Mouse (Mus musculus) adrenal gland, postnatal 4 days (tissue): ENCODE data around the gene Acot5. TPM values are rescaled to one million over a fixed set of nuclear protein-coding genes. Genes with fewer than 3 reads are reported as not detected.
"Not testable (repeated sequence)": the region's sequence is repeated elsewhere in the genome, so short reads cannot be mapped to it uniquely, and the experiment has no call there.

ENCODE experiments used
- DNase-seq, 2 experiments: peaks; one replicate each; pipeline ENCODE4 v3.0.0; 2021 to 2022; ENCODE audit warnings: low spot score in 2 of 2, mixed read lengths in 2 of 2
- total RNA-seq, 2 experiments: library from RNA; stranded (reverse); gene quantifications; 2 replicates each; pipeline ENCODE4 v1.2.3; 2021

Acot5 gene
- total RNA-seq, 2 experiments from 2014 or later, result 0.25 TPM

DNA sequence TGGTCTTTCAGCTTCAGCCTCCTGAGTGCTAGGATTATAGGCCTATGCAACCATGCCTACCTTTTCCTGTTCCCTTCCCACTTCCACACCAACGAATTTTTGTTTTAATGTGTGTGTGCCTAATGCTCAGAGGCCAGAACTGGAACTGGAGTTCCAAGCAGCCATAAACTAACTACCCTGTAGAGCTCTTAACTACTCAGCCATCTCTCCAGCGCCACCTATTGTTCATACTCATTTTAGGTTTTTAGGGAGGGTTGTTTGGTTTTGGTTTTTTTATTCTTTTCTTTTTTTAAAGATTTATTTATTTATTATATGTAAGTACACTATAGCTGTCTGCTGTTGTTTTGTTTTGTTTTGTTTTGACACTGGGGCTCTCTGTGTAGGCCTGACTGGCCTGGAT lies 8.2 kb upstream of the Acot5 start:
- no peak for DNase-seq

DNA sequence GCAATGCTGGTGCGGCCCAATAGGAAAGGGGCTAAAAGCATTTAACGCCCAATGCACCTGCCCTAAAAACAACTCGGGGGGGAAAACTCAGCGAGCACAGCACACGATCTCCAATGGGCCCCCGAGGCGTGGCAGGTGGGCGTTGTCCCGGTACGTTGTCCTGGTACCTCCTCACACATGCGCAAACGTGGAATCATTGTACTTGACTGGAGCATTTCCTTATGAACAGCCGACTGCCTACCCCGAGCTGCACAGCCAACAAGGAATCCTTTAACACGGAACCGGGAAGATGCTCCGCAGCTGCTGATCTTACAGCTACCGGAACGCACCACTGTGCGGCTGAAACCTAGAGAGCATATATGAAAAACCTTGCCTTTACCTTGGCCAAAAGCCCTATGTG lies 6.8 kb upstream of the Acot5 start:
- no peak for DNase-seq

DNA sequence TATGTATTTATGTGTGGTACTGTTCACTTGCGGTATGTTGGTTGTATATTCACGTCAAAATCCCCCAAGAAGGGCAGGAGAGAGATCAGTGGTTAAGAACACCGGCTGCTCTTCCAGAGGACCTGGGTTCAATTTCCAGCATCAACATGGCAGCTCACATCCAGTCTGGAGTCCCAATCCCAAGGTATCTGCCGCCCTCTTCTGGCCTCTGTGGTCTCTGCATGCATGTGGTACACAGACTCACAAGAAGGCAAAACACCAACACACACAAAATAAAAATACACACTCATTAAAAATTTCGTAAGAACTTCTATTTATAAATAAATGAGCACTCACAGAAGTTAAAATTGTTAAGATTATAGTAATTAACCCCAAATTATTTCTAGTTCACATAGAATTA lies 5.9 kb upstream of the Acot5 start:
- no peak for DNase-seq

DNA sequence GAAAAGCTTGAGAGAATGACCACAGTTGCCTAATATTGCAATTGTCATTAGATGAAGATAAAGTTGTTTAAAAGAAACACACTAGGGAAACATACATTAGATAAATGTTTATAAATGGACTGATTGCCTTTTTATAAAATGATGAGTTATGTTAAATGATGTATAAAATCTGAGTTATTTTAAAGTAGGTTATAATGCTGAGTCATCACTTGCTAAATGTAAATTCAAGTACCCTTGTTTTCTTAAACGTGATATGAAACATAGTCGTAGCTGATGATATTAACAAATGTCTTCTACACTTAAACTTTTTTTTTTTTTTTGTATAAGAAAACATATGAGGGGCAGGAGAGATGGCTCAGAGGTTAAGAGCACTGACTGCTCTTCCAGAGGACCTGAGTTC lies 5.3 kb upstream of the Acot5 start:
- DNase-seq, result no peak

DNA sequence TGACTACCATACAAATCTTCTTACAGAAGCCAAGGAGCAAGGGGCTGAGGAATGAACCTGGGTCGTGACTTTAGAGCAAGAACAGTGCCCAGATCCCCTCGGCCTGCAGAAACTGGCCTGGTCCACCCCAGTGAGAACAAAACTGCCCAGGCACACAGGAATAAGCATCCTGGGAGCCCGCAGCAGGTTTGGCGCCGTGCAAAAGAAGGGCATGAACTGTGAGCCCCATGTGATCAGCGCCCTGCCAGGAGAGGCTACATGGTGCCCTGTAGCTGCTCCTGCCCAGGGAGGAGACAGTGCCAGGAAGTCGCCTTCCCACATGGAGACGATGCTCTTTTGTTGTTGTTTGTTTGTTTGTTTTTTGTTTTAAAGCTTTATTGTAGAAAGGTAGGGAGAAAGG lies 4.5 kb upstream of the Acot5 start:
- DNase-seq, result no peak

DNA sequence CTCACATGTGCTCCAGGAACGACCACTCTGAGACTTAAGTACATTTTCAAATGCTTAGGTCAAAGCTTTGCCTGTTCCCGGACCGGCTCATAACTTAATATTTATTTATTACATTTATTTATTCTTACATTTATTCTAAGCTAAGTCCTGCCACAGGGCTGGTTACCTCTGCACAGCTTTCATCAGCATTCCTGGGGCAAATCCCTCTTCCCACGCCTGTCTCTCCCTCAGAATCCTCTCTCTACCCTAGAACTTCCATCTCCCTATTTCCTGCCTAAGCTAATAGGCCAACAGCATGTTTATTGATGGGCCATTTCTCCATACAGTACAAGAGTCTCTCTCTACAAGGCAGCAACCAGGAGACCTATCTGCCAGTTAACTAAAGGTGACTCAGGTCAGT lies 1.4 kb upstream of the Acot5 start:
- no peak for DNase-seq

DNA sequence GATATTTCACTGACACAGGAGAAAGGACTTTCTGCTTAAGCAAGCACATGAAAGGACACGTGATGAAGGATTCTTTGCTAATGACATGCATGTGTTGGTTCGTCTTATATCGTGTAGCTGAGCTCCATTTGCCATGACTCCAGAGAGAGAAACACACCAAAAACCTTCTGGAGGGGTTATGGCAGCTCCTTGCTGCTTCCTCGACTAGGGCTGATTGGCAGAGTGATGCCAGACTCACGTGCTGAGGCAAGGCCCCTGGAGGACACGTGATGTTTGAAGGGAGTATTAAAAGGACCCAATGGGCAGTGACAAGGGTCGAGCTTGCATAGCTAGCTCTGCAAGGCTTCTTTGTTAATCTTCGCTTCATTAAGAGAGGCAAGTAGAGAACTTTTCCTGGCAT lies 829 bp upstream of the Acot5 start:
- DNase-seq, result no peak

DNA sequence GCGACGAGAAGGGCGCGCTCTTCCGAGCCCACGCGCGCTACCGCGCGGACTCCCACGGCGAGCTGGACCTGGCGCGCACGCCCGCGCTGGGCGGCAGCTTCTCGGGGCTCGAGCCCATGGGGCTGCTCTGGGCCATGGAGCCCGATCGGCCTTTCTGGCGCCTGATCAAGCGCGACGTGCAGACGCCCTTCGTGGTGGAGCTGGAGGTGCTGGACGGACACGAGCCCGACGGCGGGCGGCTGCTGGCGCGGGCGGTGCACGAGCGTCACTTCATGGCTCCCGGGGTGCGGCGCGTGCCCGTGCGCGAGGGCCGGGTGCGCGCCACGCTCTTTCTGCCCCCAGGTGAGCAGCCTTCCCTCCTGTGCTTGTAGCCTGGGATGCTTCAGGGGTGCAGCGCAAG lies 457 bp downstream of the Acot5 start:
- not testable (repeated sequence) for DNase-seq

DNA sequence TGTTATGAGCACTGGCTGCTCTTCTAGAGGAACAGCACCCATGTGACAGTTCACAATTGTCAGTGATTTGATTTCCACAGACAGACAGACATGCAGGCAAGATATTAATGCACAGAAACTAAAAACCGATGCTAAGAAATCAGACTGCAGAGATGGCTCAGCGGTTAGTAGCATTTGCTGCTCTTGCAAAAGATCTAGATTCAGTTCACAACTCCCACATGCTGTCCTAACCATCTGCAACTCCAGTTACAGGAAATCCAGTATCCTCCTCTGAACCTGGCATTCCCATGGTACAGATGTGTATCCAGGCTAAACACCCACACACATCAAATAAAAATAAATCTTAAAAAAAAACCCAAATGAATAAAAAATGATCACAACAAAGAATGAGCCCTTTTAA lies 2.6 kb downstream of the Acot5 start:
- DNase-seq, result no peak

DNA sequence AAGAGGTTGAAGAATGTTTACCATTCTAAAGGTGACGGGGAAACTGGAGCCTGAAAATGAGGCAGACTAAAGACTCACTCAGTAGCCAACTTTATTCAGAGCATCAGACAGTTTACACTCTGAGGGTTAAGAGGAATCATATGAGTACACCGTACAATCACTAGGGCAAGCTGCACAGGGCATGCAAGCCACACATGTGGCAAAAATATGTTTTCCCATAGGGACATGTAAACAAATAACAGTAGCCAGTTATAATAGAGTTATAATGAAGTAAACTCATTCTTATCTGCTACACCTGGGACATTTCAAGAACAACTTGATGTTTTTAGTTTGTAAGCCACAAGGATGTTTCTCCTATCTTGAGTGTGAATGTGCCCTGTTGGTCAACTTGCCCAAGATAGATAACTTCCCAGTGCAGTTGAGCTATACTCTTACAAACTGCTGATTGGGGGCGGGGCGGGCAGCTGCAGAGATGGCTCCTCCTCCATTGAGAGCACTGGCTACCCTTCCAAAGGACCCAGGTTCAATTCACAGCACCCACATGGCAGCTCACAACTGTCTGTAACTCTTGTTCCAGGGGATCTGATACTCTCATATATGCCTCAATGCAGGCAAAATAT lies 8.4 kb downstream of the Acot5 start:
- DNase-seq, result no peak

DNA sequence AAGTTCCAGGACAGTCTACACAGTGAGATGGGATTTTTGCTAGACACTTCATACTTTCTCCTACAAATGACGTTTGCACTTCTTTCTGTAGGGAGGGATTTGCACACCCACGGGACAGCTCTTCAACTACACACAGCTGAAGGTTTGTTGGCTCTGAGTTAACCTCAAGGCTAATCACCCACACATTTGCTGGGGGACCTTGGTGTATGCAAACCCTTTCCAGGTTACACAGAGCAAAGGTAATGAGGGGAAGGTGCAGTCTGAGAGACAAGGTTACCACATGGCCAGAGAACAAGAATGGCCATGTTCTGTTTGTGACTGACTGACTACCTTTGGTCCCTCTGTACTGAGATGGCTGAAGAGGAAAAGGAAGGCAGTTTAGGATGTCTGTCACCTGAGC lies 14.7 kb downstream of the Acot5 start:
- DNase-seq, result no peak

DNA sequence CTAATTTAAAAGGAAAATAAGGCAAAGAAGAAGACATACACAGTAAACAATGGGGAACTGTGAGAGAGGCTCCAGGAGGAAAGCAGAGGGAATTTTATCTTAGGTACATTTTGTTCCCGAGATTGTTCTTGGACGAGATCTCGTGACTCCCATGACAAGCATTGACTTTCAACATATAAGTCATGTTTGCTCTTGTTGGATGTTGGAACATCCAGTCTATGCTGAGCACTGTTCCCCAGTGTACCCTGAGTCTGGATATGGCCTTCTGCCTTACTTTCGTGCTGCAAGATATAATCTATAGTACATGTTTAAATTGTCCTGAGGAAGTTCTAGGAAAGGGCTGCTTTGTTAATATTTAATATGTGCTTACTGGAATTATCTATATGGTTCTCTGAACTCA lies 15.5 kb downstream of the Acot5 start:
- no peak for DNase-seq

DNA sequence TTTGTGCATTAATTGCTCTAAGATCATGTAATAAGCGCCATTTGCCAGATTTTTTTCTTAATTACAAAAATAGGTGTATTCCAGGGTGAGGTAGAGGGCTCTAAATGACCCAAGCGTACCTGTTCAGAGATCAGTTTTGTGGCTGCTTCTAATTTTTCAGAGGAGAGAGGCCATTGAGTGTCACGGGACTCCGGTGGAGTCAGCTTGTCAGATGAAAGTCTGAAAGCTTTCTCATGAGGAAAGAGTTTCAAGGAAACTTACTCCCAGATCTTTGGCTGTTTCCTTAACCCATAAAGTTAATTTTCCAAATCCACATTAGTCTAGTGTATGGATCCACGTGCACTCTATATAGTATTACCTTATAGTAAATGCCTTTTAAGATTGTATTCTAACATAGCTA lies 25.5 kb downstream of the Acot5 start:
- not testable (repeated sequence) for DNase-seq

DNA sequence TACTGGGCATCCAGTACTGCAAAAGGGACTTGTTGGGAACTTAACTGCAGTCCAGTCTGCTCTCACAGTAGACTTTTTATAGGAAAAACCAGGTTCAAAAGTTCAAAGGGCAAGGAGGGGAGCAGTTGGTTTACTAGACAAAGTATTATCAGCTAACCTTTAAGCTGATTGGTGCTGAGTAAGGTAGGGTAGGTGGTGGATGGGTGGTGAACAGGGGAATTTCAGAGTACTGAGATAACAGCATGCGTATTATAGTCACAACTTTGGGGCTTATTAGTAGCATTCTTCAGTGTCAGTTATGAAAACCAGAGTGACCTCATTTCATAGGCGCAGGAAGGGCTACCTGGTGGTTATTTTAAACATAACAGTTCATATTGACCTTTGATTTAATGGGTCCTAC lies 30.5 kb downstream of the Acot5 start:
- no peak for DNase-seq

DNA sequence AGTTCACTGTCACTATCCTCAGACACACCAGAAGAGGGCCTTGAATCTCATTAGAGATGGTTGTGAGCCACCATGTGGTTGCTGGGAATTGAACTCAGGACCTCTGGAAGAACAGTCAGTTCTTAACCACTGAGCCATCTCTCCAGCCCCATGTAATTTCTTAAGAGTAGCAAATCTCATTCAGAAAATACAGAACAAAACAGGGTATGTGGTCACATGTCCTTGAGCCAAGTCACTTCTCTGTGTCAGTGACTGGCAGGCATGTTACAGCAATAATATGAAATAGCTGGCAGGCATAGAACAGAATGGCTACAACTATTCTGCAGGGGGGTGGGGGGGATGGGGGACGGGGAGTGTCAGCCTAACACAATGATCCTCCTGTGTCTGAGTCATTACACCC lies 30.9 kb downstream of the Acot5 start:
- DNase-seq, result no peak

DNA sequence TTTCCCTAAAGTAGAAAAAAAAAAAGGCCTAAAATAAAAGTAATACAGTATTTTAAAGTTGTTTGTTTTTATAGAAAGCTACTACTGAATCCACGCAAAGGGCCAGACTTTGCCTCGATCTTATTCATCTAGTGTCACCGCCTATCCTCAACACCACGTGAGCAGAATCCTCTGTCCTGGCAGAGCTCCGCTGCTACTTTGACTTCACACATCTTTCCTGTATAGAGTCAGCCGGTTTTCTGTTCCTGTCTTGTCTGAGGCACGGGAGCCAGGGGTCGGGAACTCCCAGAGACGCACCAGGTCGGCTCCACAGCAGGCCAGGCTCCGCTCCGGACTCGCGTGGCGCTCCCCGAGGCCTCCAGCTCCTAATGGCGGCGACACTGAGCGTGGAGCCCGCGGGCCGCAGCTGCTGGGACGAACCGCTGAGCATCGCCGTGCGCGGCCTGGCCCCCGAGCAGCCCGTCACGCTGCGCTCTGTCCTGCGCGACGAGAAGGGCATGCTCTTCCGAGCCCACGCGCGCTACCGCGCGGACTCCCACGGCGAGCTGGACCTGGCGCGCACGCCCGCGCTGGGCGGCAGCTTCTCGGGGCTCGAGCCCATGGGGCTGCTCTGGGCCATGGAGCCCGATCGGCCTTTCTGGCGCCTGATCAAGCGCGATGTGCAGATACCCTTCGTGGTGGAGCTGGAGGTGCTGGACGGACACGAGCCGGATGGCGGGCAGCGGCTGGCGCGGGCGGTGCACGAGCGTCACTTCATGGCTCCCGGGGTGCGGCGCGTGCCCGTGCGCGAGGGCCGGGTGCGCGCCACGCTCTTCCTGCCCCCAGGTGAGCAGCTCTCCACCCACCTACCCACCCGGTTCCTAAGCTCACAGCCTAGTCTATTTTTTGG lies 31.7 kb downstream of the Acot5 start, which contains the start of gene Acot6:
Acot6 (plus strand) TSS at position 51 of the 889 bp plus-strand sequence.
- peak; percentile 12 to 13 for DNase-seq

DNA sequence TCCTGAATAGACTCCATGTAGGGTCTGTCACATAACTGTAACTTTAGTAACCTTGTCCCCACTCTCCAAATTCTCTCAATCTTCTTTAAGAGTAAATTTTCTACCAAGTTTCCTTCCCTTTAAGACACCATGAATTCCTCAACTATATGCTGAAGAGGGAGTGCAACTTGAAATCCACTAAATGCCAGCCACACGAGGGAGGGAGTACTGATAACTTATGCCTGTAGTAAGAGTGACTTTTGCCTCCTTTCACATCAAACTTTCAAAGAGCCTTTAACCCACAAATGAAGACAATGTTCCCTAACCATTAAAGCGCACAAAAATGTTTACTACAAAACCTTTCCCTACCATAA lies 32.3 kb downstream of the Acot5 start:
- no peak for DNase-seq

DNA sequence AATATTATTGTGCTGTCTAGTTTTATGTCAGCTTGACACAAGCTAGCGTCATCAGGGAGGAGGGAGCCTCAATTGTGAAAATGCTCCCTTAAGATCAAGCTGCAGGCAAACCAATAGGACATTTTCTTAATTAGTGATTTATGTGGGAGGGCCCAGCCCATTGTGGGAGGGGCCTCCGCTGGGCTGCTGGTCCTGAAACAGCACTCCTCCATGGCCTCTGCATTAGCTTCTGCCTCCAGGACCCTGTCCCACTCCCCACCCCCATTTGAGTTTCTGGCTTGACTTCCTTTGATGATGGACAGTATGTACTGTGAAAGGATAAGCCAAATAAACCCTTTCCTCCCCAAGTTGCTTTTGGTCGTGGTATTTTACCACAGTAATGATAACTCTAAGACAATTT lies 37.9 kb downstream of the Acot5 start:
- no peak for DNase-seq

DNA sequence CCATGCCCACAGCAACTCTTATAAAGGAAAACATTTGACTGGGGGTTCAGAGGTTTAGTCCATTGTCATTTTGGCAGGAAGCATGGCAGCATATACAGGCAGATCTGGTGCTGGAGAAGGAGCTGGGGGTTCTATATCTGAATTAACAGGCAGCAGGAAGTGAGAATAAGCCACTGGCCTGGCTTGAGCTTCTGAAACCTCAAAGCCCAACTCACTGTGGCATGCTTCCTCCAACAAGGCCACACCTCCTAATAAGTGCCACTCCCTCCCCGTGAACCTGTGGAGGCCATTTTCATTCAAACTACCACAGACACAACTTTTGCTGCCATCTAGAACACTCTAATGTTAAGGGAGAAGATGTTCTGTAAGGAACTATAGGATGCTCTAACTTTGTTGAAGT lies 38.6 kb downstream of the Acot5 start:
- no peak for DNase-seq

DNA sequence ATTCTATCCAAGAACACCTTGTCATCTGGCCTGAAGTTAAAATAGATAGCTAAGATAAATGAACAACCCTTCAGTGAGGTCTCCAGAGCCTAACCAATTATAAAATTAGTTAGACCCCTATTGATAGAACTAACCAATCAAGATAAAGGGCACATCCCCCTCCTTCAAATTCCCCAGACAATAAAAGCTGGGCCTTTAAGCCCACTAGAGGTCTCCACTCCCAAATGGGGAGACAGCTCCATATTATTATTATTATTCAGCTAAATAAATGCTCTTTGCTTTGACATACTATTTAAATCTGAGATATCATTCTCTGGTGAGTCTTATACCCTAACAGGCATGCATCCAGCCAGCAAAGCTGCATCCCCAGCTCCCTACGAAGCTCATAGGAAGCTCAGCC lies 40.8 kb downstream of the Acot5 start:
- DNase-seq, result no peak

DNA sequence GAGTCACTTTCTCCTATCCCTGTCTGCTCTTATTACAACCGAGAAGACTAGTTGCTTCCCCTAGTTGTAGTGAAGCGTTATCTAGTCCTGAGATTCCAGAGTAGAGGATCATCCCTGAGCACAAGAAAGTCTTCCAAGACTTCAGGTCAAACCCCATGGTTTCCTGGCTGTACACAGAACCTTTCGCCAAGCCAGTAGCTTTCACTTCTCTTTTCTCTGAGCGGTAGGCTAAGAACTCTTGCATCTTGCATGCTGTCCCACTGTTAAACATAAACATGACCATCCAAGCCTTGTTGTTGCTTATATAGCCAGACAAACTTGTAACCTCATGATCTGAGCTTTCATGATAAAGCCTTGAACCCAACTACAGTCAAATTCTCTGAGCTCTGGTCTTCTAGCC lies 41.7 kb downstream of the Acot5 start:
- DNase-seq, result no peak

DNA sequence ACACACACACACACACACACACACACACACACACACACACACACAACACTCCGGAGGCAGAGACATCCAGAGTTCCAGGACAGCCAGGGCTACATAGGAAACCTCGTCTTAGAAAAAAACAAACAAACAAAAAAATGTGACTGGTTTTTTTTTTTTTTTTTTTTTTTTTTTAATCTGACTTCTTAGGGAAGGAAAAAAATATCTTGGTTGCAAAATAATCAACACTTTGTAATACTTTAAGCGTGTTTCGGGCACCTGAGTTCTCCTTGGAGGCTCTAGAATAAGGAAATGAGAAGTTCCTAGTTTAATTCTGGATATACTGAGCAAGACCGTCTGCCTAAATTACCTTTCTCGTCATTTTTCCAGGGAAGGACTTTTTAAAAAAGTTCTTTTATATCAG lies 44.6 kb downstream of the Acot5 start:
- DNase-seq, result no peak
